Mouse (Mus musculus) splenic B cell, adult 2 months (primary cell): ENCODE measurements around the gene Por.

Experiments
- DNase-seq: peaks from one replicate; pipeline ENCODE4 v3.0.0-alpha.2; 2011; ENCODE audit warnings: low read depth, low spot score
- H3K27me3 ChIP-seq: 2 replicates; pipeline ENCODE4 v1.6.1; 2012; ENCODE audit warnings: mild to moderate bottlenecking, low read length, moderate library complexity, mixed read lengths; ENCODE audit not compliant: control insufficient read depth, poor library complexity, insufficient read depth, severe bottlenecking
- H3K36me3 ChIP-seq: 2 replicates; pipeline ENCODE4 v1.6.1; 2012; ENCODE audit warnings: mild to moderate bottlenecking, low read length, moderate library complexity, mixed read lengths; ENCODE audit not compliant: control insufficient read depth, poor library complexity, insufficient read depth, severe bottlenecking

Por gene

GRCm38 (mm10) chr5:135722121-135722520 is 52.3 kb downstream of the Por start:
- Histone ChIP-seq H3K36me3 (no peaks in the 10 kb centered on the region), H3K27me3 (no peaks in the 10 kb centered on the region)
- no peak for DNase-seq

DNA sequence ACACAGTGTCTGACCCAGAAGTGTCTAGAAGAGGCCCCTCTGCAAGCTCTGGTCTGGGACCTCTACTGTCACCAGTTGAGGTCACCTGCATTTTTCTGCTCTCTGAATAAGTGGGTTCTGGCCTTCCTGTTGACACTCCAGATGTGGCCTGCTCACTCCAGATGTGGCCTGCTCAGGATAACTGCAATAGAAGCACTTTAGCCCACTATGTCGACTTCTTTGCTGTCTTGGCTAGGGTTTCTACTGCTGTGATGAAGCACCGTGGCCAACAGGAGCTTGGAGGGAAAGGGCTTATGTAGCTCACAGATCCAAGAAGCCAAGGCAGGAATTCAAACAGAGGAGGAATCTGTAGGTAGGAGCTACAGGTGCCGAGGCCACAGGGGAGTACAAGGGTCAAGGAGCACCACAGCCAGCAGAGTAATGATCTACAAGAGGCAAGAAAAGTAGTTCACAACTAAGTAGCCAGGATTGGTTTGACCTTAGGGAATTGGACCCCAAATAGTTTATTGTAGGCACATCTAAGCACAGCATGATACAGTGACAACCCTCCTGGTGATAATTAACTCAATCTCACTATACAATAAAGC is 53.4 kb downstream of the Por start:
- DNase-seq = no peak
- Histone ChIP-seq H3K27me3 (no peaks in the 10 kb centered on the region), H3K36me3 (no peaks in the 10 kb centered on the region)

- DNase-seq = no peak
- no peaks in the 10 kb centered on the region for H3K36me3 ChIP-seq
- no peaks in the 10 kb centered on the region for H3K27me3 ChIP-seq
Measured at GRCm38 (mm10) chr5:135724536-135725322, 54.9 kb downstream of the Por start.

GRCm38 (mm10) chr5:135725391-135725841 is 55.6 kb downstream of the Por start:
- DNase-seq = no peak
- Histone ChIP-seq H3K36me3 (no peaks in the 10 kb centered on the region), H3K27me3 (no peaks in the 10 kb centered on the region)

DNA sequence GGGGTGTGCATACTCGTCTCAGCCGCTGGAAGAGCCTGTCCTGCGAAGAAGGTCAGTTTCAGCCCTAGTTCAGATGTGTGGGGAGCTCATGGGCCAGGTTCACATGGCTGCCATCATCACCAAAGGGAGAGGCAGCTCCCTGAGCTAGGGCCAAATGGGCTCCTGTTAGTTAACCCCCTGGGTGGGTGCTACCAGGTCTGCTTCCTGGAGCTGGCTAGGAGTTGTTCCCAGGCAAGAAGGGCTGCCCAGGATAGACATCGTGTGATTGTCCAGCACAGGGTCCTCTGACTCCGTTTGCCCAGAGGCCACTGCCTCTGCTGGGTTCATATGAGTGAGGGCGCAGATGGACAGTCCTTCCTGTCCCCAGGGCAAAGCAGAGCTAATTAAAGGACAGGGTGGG is 56.2 kb downstream of the Por start:
- DNase-seq = no peak
- H3K36me3 ChIP-seq = 0 out of 2 replicates have a peak, but pooled peaks cover 1% of the 10 kb centered on the region
- no peaks in the 10 kb centered on the region for H3K27me3 ChIP-seq

- Histone ChIP-seq H3K36me3 (0 out of 2 replicates have a peak, but pooled peaks cover 1% of the 10 kb centered on the region), H3K27me3 (no peaks in the 10 kb centered on the region)
- no peak for DNase-seq
Measured at GRCm38 (mm10) chr5:135726641-135727346, 57.0 kb downstream of the Por start.

GRCm38 (mm10) chr5:135727871-135728270 is 58.0 kb downstream of the Por start:
- Histone ChIP-seq H3K36me3 (peaks cover 3% of the 10 kb centered on the region; the same call in 1 of the 2 replicates), H3K27me3 (no peaks in the 10 kb centered on the region)
- DNase-seq = no peak

DNA sequence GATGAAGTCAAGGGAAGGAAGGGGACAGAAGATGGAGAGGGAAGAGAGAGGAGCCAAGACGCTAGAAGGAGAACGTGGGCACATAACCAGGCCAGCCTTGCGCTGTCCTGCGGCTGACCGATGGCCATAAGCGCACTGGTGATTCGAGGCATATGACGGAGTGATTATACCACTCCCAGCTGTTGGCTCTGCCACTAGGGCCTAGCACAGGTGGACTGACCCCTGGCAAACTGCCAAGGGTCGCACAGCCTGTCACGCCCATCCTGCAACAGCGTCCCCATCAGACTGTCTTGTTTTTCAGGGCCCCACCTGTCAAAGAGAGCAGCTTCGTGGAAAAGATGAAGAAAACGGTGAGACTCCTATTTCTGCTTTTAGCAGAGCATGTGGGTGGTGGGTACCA is 58.5 kb downstream of the Por start:
- H3K27me3 ChIP-seq = no peaks in the 10 kb centered on the region
- DNase-seq = no peak
- H3K36me3 ChIP-seq = peaks cover 3% of the 10 kb centered on the region; the same call in 1 of the 2 replicates

- no peak for DNase-seq
- H3K27me3 ChIP-seq = no peaks in the 10 kb centered on the region
Measured at GRCm38 (mm10) chr5:135729351-135729750, 59.5 kb downstream of the Por start.

GRCm38 (mm10) chr5:135730278-135730677 is 60.4 kb downstream of the Por start:
- DNase-seq = no peak
- Histone ChIP-seq H3K36me3 (peaks cover 3% of the 10 kb centered on the region), H3K27me3 (no peaks in the 10 kb centered on the region)

More at GRCm38 (mm10) chr5:135729351-135729750, 59.5 kb downstream of the Por start:
- H3K36me3 ChIP-seq = peaks cover 3% of the 10 kb centered on the region

DNA sequence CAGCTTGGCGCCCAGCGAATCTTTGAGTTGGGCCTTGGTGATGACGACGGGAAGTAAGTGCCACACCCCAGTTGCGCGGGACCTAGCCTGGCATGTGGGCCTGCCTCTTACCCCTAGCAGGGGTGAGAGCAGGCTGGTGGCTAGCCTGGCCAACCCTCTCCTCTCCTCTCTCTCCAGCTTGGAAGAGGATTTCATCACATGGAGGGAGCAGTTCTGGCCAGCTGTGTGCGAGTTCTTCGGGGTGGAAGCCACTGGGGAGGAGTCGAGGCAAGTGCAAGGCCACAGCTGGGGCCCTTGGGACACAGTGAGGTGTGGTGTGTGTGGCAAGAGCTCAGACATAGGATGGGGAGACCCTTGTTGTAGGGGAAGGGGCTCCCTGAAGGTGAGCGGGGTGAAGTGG is 61.1 kb downstream of the Por start:
- Histone ChIP-seq H3K36me3 (peaks cover 3% of the 10 kb centered on the region), H3K27me3 (no peaks in the 10 kb centered on the region)
- no peak for DNase-seq

DNA sequence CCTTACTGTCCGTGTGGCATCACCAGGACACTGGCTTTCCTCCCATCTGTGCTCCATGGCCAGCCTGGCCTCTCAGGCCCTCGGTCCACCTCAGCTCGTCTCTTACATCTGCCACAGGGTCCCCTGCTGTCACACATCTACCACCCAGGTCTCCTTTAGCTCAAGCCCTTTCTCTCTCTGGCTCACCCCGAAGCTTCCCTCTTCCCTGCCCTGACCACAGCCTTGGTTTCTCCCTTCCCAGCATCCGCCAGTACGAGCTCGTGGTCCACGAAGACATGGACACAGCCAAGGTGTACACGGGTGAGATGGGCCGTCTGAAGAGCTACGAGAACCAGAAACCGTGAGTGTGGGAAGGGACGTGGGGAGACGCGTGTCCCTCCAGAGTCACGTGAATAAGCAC is 61.5 kb downstream of the Por start:
- DNase-seq = no peak
- Histone ChIP-seq H3K36me3 (peaks cover 3% of the 10 kb centered on the region), H3K27me3 (no peaks in the 10 kb centered on the region)

- peaks cover 3% of the 10 kb centered on the region for H3K36me3 ChIP-seq
- H3K27me3 ChIP-seq = no peaks in the 10 kb centered on the region
- DNase-seq = no peak
Measured at GRCm38 (mm10) chr5:135733071-135733470, 63.2 kb downstream of the Por start.

- H3K36me3 ChIP-seq = peaks cover 3% of the 10 kb centered on the region
- DNase-seq = no peak
- no peaks in the 10 kb centered on the region for H3K27me3 ChIP-seq
Measured at GRCm38 (mm10) chr5:135734057-135734680, 64.3 kb downstream of the Por start.
